Mouse (Mus musculus): Measurements from ENCODE around the gene Slc38a4.

Gene Slc38a4

DNA sequence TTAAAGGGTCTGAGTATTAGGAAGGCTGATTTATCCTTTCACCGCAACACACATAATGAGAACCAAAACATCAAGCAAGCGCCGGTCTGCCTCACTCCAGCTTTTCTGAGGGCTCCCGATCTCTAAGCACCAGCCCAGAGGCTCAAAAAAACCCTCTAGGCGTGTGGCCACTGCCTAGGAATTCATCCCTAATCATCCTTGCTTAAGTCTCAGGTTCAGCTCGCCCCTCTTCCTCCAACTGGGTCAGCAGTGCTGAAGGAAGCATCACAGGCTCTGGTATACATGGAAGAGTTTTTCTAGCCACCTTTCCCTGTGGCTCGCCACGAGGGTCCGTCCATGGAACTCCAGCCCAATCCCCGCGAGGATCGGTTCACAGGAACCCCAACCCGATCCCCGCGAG is 1.6 kb downstream of the Slc38a4 start:
- no peak for DNase-seq (ENCODE audit: low read depth)

DNA sequence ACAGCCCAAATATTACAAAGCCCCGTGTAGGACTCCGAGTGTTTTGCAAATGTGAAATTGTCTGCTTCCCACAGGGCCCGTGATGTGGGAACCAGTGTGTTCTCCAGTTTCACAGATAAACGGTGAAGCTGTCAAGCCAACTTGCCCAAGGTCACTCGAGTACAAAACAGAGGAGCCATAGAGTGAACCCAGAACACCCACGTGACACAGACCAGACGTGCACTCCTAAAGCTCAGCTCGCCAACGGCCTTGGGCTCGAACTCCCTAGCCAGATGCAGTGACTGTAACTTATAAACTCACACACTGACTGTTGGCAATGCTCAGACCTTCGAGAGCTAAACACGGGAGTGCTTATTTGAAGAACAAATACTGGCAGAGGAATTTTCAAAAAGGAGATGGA is 5.3 kb downstream of the Slc38a4 start:
- DNase-seq (ENCODE audit: low read depth) = no peak

DNA sequence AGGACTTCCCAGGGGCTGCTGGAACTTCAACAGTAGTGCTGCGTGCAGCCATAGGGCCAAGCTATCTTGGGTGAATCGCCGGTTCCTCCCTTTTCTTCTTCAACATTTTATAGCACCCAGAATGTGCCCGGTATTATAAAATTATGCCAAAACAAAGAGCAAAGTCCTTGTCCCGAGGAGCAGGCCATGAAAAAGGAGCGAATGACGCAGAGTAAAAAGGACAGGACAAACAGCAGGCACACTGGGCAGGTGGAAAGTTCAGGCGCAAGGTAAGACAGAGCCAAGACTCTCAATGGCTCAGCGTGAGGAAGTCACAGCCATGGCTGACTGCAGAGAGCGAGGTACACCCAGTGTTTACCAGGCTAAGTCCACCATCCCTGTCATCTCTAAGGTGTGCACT is 5.7 kb downstream of the Slc38a4 start:
- no peak for DNase-seq (ENCODE audit: low read depth)

DNA sequence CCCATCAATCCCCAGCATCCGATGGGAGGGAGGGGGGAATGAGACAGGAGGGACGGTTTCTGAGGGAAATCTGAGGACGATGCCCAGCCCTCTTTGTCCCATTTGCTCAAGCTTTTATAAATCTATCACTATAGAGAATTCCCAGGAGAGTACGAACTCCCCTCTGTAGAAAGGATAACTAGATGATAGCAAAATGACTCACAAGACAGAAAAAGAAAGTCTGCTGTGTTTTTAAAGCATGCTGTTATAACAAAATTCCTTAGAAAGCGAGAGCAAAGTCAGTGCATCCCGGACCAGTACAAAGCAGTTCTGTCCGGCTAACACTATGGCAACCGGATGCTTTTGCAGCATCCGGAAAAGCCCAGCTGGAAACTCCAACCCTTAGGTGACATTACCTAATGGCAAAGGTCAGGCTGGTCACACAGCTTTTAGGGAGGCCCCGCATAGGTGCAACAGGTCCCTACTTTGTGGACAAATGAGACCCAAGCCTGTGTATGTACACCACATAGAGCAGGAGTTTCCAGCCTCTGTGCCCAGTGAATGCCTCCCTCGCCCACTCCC is 6.4 kb downstream of the Slc38a4 start:
- DNase-seq (ENCODE audit: low read depth) = no peak

DNA sequence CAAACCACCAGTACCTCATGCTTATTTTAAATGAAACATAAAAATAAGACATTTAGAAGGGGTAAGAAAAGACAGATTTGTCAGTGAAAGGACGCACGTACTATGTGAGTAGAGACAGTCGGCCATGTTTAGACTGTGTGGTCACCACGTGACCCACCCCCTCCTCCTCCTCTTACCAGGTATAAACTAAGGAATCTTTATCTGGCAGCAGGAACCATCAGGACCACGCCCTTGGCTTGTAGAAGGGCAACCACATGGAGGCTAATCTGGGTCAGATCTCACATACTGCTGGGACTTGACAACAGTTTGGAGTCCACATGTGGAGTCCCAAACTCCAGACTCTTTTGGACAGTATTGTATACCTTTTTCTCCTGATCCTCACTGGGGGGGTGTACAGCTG is 7.5 kb downstream of the Slc38a4 start:
- DNase-seq (ENCODE audit: low read depth) = no peak

DNA sequence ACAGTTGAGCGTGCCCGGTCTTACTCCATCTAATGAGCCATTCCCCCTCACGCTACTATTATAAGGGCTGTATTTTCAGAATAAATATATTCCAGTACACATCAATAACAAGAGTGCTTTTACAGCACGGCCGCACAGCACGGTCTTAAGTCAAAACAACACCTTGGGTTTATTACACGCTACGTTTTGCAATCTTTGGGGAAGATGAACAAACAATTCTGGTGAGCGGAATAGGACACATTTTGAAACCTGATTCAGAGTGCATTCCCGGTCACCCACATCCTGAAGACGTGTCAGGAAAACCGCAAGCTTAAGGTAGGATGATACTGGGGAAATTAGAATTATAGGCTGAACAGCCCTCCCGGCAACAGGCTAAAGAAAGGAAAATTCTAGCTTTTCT is 11.8 kb downstream of the Slc38a4 start:
- no peak for DNase-seq (ENCODE audit: low read depth)

DNA sequence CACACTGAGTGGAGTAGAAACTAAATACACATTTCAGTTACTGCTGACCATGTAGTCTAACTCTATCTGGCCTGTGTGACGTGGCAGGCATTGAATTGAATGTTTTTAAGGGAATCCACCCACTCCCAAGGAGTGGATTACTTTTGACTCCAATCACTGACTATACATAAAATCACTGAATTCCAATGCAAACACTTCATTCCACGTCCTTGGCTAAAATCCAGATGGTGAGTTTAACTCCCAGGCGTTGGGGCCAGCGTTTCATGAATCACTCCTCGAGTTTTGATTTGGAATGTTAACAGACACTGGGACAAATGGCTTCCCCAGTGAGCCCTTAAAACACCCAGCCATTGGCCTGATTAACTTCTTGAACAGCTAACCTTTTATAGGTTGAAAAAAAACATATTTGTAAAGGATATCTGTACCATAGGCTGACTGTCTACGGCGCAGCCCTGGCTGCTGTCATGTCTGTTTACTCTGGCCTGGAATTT is 13.7 kb downstream of the Slc38a4 start:
- DNase-seq (ENCODE audit: low read depth) = no peak

DNA sequence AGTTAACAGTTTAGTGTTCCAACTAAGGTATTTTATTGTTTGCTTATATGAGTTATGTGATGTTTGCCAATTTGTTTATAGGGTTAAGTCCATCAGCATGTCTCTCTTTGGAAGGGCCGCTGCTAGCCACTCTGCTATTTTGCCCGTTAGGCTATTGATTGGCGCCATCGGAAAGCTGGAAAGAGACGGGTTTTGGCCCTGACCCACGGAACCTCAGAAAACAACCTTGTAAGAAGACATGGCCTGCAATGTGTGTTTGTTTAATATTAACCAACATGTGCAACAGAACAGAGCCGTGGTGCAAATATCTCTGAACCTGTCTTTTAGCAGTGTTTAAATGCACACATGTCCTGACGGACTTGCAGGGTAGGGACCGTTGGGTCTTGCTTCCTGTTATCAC is 14.6 kb downstream of the Slc38a4 start:
- no peak for DNase-seq (ENCODE audit: low read depth)

DNA sequence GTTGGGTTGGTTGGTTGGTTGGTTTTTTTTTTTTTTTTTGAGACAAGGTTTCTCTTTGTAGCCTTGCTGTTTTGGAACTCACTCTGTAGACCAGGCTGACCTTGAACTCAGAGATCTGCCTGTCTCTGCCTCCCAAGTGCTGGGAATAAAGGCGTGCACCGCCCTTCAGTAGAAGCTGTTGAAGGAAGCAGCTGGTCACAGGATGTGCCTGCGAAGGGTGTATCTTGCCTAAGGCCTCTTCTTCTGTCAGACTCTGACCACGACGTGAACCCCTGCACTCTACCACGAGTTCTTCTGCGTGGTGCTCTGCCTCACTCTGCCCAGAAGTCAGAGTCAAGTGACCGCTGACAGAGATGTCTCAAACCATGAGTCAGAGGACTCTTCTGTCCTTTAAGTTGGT is 18.0 kb downstream of the Slc38a4 start:
- DNase-seq (ENCODE audit: low read depth) = no peak

DNA sequence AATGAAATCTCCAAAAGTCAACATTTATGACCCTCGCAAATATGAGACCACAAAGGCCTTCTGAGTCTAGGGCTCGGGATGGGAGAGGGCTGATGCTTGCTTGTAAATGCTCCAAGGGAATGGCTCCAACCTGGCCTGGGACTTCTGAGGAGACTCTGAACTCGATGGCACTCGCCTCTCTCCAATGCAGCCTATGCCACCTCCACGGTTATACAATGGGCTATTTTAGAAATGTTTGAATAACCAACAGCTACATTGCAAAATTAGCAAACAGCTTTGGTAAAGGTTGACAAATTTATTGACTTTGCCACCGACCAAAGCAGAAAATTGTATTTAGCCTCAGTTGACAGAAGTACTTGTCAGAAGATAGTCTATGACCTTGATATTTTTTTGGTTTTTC is 19.9 kb downstream of the Slc38a4 start:
- DNase-seq (ENCODE audit: low read depth) = no peak

DNA sequence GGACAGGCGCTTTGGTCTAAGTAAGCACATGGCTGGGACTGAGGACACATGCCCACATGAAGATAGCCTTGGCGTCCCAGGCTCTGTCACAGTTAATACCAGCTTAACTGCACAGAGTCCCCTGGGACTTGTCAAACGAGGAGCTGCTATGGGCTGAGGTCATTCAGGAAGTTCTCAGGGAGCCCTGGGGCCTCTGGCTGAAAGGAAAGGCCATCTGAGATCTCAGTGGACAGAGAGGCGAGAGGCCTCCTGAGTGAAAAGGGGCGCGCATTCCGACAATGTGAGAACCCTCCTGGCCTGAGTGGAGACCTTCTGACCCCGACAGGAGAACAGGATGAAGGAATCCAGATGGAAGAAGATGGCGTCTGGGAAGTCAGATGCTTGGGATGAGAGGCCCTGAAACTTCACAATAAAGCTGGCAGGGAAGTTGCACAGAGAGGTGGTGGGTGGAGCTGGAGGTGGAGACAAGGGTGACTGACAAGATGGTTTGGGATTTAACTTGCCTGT is 22.2 kb downstream of the Slc38a4 start:
- no peak for DNase-seq (ENCODE audit: low read depth)

DNA sequence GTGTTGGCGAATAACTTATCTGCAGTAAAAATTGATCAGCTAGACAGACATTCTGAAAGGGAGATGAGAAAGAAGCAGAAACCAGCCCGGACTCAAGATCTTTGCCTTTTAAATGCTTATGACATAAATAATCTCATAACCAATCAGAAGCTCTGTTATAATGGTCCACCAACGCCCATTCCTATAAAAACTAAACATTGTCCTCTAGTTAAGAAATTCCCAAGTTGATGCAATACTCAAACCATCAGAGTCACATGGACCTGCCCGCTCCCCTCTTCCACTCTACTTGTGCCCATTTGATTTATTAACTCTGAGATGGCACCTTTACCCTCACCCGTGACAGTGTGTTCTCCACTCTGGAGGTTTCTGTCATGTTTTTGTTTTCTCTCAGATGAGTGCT is 23.9 kb downstream of the Slc38a4 start:
- DNase-seq (ENCODE audit: low read depth) = no peak

DNA sequence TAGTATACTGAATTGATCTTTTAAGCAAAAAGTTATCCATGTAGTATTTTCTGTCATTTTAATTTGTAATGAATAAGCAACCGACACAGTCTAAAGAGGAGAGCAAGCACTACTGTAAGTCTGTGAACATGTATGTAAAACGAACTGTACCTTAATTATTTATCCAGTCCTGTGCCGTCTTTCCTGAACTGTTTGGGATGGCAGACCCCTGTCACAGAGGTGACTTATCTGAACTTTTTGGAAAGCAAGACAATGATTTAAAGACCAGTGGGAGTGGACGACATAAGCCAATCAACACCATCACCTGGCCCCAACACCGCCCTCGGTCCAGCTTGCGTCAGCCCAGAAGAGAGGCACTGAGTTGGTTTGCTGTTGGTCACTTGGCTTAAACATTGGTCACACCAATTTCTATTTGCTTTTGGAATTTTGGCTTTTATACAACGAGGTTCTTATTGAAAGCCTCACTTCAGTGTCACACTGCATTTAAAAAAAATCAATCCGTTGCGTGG is 24.7 kb downstream of the Slc38a4 start:
- DNase-seq (ENCODE audit: low read depth) = no peak

DNA sequence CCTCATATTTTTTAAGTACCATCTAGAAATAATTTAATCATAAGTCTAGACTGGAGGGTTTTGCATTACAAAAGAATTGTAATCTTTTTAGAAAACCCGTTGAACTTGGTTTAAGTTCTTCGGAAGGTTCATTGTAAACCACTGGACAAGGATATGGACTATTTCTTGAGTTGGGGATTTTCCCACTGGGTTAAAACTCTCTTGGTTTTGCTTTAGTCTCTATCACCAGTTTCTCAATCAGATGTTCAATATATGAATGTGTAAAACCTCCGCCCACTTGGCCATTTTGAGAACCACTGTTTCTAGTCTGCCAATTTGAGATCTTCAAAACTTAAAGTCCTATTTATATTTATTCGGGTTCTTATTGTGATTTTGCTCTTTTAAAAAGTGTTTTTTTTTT is 25.6 kb downstream of the Slc38a4 start:
- DNase-seq (ENCODE audit: low read depth) = no peak

DNA sequence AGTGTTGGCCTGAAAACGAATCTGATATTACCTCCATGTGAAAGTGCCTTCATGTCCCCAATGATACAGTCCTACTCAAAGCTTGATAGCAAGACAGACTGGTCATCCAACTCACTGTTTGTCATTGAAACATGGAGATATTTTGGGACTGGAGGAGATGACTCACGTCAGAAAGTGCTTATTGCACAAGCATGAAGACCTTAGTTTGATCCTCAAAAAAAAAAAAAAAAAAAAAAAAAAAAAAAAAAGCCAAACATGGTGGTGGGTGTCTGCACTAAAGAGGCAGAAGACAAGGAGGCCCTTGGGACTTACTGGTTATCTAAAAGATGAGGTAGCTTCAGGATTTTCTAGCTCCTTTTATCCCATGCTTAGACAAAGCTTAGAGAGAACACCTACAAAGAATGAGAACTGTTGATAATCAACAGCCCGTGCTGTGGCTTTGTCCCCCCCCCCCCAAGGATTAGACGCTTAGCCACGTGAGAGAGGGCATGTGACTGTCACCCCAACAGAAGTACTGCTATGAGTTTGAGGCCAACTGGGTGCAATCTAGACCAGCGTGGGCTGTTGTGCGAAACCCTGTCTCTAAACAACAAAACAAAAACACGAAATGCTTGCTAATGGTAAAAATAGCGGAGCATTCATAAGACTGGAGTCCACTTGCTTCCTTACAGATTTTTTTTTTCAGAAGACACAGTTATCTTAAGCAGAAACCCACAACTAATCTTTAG is 26.5 kb downstream of the Slc38a4 start:
- no peak for DNase-seq (ENCODE audit: low read depth)

DNA sequence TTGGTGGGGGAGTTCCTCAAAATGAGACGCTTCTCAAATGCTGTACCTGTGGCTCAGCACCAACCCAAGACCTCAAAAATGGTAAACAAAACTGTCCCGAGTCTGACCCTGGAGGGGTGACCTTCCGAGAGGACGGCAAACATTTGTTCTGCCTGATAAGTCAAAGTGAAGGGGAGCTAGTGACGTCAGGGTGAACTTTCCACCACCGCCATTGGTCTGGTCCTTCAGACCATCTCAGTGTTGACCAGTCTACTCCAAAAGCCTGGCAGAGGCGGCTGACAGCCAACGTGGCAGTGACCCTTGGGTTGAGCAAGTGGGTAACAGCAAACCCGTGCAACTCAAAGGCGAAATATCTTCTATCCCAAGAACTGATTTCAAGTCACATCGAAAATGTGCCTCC is 27.1 kb downstream of the Slc38a4 start:
- DNase-seq (ENCODE audit: low read depth) = no peak

DNA sequence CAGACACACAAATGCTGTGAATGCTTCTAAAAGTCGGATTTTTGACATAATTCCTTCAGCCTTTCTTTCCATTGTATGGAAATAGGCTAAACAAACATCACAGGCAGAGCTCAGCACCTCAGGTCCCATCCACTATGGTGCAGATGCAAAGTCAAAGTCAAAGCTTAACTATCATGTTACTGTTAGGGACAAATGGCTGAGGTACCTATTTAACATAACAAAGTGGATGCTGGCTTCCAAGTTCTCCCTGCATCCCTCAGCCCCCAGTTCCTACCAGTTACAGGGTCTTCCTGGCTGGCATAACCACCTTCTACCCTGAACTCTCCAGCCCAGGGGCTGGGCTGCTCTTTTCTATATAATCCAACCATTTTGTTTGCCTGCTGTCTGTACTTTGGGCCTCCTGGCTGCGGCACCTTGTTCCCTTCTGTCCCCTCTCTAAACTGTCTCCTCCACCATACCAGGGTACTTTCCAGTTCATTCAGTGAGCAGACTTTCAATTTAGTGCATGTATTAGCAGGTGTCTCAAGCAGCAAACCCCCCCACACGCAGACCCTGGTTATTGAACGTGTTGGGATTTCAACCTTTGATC is 27.6 kb downstream of the Slc38a4 start:
- DNase-seq (ENCODE audit: low read depth) = no peak

DNA sequence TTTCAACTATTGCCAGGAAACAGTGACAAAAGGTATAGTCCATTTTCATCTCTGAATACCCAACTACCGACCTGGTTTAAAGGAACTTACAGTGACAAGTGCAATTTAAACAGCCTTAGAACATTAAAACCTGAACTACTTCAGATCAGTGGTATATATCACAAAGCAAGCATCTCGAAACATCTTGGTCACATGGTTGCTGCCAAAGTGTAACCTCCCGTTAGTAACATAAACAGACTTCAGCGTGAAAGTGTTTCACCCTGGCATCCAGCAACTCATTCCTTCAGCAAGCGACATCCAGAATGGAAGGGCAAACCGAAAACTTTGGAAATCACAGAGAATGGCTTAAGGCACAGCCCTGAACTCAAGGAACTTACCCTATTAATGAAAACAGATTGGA is 29.1 kb downstream of the Slc38a4 start:
- DNase-seq (ENCODE audit: low read depth) = no peak

DNA sequence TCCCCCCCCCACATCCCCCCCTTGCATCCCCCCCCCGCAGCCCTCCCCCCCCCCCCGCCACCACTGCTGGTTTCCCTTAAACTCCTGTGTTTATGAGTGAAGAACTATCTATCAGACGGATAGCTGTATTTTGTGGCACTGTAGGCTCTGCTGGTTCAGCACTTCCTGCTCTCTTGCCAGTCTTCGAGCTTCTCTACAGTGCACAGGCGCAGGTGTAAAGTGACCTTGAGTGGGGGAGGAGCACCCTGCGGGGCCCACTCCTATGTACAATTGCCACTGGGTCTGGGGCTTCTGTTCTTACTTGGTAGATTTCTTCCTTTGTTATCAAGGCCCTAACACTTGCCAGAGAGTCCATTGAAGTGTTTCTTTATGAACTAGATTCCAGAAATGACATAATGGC is 33.0 kb downstream of the Slc38a4 start:
- DNase-seq (ENCODE audit: low read depth) = no peak

DNA sequence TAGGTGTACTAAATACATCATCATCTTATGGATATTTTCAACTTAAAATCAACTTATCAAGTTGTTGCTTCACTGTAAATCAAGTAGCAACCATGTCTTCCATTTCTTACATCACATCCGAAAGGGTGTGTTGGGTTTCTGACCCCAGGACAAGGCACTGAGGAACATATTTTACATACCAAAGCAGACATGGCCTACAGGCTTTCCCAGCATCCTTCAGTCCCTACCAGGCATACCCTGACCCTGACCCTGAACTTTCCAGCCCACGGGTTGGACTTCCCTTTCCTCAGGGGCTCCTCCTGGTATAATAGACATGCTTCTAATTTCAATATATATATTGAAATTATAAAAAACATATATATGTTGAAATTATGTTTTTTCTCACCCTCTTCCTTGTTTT is 33.5 kb downstream of the Slc38a4 start:
- DNase-seq (ENCODE audit: low read depth) = no peak

DNA sequence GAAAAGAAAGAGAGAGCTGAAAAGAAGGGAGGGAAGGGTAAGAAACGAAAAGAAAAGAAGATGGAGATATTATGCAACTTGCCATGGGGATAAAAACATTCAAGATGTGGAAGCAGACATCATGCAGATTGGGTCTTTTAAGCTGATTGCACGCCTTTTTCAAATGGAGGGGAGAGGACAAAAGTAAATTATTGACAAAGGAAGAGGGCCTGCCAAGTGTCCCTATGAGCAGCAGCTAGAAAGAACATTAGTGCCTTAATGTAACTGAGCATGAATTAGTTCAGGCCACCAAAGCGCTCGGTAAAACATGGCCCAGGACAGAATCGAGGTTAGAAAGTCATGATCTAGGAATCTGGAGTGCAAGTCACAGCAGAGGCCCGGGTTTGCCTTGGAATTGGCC is 35.5 kb downstream of the Slc38a4 start:
- DNase-seq (ENCODE audit: low read depth) = no peak

DNA sequence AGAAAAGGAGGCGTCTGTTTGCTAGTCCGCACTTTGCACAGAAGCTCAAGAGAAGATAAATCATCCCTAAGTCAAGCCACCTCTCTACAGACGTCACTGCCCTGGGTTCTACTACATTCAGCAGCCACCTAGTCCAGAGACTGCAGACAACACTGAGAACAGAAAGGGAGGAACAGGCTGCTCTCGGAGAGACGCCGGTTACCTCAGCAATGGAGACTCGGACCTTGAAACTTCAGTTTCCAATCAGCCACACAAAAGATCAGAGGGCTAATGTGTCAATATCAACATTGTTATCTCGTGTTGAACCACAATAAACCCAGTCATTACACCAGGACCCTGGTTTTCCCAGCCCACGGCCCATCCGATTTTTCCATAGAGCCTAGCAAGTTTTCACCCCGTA is 36.4 kb downstream of the Slc38a4 start:
- no peak for DNase-seq (ENCODE audit: low read depth)

DNA sequence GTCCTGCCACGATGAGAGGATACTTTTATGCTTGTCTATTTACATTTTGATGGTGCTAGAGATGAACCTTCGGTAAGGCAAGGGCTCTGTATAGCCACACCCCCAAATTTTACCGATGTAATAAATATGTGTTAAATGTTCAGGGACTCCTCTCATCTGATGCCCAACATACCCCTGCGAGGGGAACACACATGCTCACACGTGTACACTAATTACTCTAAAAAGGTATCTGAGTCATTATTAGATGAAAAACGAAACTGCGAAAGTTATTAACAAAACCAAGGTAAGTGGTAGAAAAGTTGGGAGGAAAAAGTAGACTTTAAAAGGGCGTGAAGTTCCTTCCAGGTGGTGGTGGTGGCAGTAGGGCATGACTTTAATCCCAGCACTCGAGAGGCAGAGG is 38.6 kb downstream of the Slc38a4 start:
- DNase-seq (ENCODE audit: low read depth) = no peak

Data from naive thymus-derived CD4-positive, alpha-beta T cell, adult 2 months (primary cell).